Comparison of ENCODE assay signal across 9 mouse cellular contexts in genomic region chr19:46600371-46600770, GRCm38 (mm10). TPM values are rescaled to one million over a fixed set of nuclear protein-coding genes. Genes with fewer than 3 reads are reported as not detected.
DNase-seq lines count a peak whose midpoint lies in the region; ATAC-seq and TF ChIP-seq lines count a peak whose summit lies in the region.
"Had no signal": no experiment of that assay in that cellular context is flagged by ENCODE, and none has a peak within 500 bp of the region (broad histone marks: within the 10 kb centered on the region; RNA-seq: fewer than 3 reads in every experiment).

No protein-coding gene starts in this region.

- peak overlapping the region; percentile 92 for H3K4me3 ChIP-seq in left cerebral cortex, adult 2 months
- H3K4me3 ChIP-seq in embryonic facial prominence, embryonic 10.5 days: peak overlapping the region; percentile 98
- no peak overlapping the region; the same call in 1 of the 2 replicates for H3K4me3 ChIP-seq in hindbrain, embryonic 16.5 days (ENCODE audit: low read length)
- H3K4me3 ChIP-seq in midbrain, postnatal 0 days (ENCODE audit: low read depth, low read length): peak overlapping the region; percentile 88; the same call in 1 of the 2 replicates

- DNase-seq in left cerebral cortex, adult 2 months (ENCODE audit: extremely low spot score in 1 of 2, low spot score in 2 of 2): no peak
- no peak for DNase-seq in left cerebral cortex, adult 18-20 months (ENCODE audit: low spot score in 2 of 2)
- DNase-seq in embryonic facial prominence, embryonic 10.5 days (ENCODE audit: low spot score): no peak
- DNase-seq in midbrain, postnatal 0 days (ENCODE audit: low spot score): no peak
- DNase-seq in thymus, adult 18-20 months: no peak
- DNase-seq in embryo, embryonic 11 days: no peak
- DNase-seq in gastrocnemius, postnatal 4 days (ENCODE audit: low spot score in 2 of 2): no peak
- DNase-seq: thymus, postnatal 14 days had no signal

- H3K4me2 ChIP-seq in hindbrain, embryonic 16.5 days (ENCODE audit: low read length): peak overlapping the region; percentile 97
- H3K4me2 ChIP-seq in midbrain, postnatal 0 days (ENCODE audit: low read depth, low read length, poor library complexity, severe bottlenecking): peak overlapping the region; percentile 88

- H3K27me3 ChIP-seq in embryonic facial prominence, embryonic 10.5 days (replicated peaks; ENCODE audit: low read depth, poor library complexity, severe bottlenecking): no peaks in the 10 kb centered on the region
- no peaks in the 10 kb centered on the region for H3K27me3 ChIP-seq in hindbrain, embryonic 16.5 days (replicated peaks; ENCODE audit: control insufficient read depth, insufficient read depth, low read length)
- H3K27me3 ChIP-seq in midbrain, postnatal 0 days (ENCODE audit: insufficient read depth, low read length): no peaks in the 10 kb centered on the region

- peaks cover 58% of the 10 kb centered on the region for H3K36me3 ChIP-seq in embryonic facial prominence, embryonic 10.5 days (replicated peaks)
- peaks cover 3% of the 10 kb centered on the region; the same call in 1 of the 2 replicates for H3K36me3 ChIP-seq in hindbrain, embryonic 16.5 days (ENCODE audit: control insufficient read depth, insufficient read depth, low read length)
- 0 out of 2 replicates have a peak, but pooled peaks cover 3% of the 10 kb centered on the region for H3K36me3 ChIP-seq in midbrain, postnatal 0 days (ENCODE audit: insufficient read depth, low read length)

- 79% methylated on average over 4 of the region's 4 CpGs for WGBS in embryonic facial prominence, embryonic 10.5 days
- 78% methylated on average over 4 of the region's 4 CpGs for WGBS in hindbrain, embryonic 16.5 days
- WGBS in midbrain, postnatal 0 days: 83% methylated on average over 4 of the region's 4 CpGs

- peaks cover 19% of the 10 kb centered on the region for H3K4me1 ChIP-seq in embryonic facial prominence, embryonic 10.5 days
- peaks cover 15% of the 10 kb centered on the region for H3K4me1 ChIP-seq in hindbrain, embryonic 16.5 days (ENCODE audit: control insufficient read depth, insufficient read depth, low read depth, low read length)
- H3K4me1 ChIP-seq in midbrain, postnatal 0 days (ENCODE audit: insufficient read depth, low read length): no peaks in the 10 kb centered on the region

- TF ChIP-seq CTCF in left cerebral cortex, adult 2 months (IDR thresholded peaks at IDR 0.05): no peak
- TF ChIP-seq CTCF in midbrain, postnatal 0 days (IDR thresholded peaks at IDR 0.05): no peak

- no peak overlapping the region for H3K9ac ChIP-seq in hindbrain, embryonic 16.5 days (ENCODE audit: low read depth, low read length)
- no peak overlapping the region for H3K9ac ChIP-seq in midbrain, postnatal 0 days (replicated peaks; ENCODE audit: low read length, poor library complexity, severe bottlenecking)

- ATAC-seq in hindbrain, embryonic 16.5 days: no peak
- ATAC-seq in midbrain, postnatal 0 days (ENCODE audit: low FRiP score): no peak

- no peak overlapping the region; the same call in 1 of the 2 replicates for H3K27ac ChIP-seq in left cerebral cortex, adult 2 months
- H3K27ac ChIP-seq in embryonic facial prominence, embryonic 10.5 days (replicated peaks): no peak overlapping the region
- H3K27ac ChIP-seq in hindbrain, embryonic 16.5 days (ENCODE audit: low read depth, low read length): no peak overlapping the region
- H3K27ac ChIP-seq in midbrain, postnatal 0 days (ENCODE audit: low read depth, low read length): no peak overlapping the region

- H3K9me3 ChIP-seq in embryonic facial prominence, embryonic 10.5 days: no peaks in the 10 kb centered on the region
- H3K9me3 ChIP-seq in hindbrain, embryonic 16.5 days (ENCODE audit: control insufficient read depth, low read length): no peaks in the 10 kb centered on the region
- no peaks in the 10 kb centered on the region for H3K9me3 ChIP-seq in midbrain, postnatal 0 days (ENCODE audit: low read length)

- intact Hi-C loops in left cerebral cortex, adult 2 months (cut with DNase I): loop anchor here (5.0 kb wide), 1 partner anchor 42 kb away; no protein-coding TSS in a partner anchor

RNA-seq across cellular contexts. Expression of gene Wbp1l, which starts 1.5 kb away (rescaled TPM):
- 10 to 100 TPM; 36.8 to 42.6 TPM for total RNA-seq in left cerebral cortex, adult 2 months (2021)
- 10 to 100 TPM; 34.9 to 37.9 TPM for total RNA-seq in left cerebral cortex, adult 18-20 months (2021)
- 50.8 and 57.3 TPM in 2 replicates for polyA plus RNA-seq in embryonic facial prominence, embryonic 10.5 days (2016; fragmentation: Nextera tagmentation; extraction: Ambion mirVana)
- 32.0 and 40.0 TPM in 2 replicates for polyA plus RNA-seq in hindbrain, embryonic 16.5 days (2015; fragmentation: Nextera tagmentation; extraction: Ambion mirVana)
- 44.2 and 44.8 TPM in 2 replicates for total RNA-seq in midbrain, postnatal 0 days (2014; rRNA removed)
- polyA plus RNA-seq in midbrain, postnatal 0 days (2015; fragmentation: Nextera tagmentation; extraction: Ambion mirVana): 27.1 and 27.8 TPM in 2 replicates
- 10 to 100 TPM; 52.4 to 57.2 TPM for total RNA-seq in gastrocnemius, postnatal 4 days (2021)

RNA-seq across cellular contexts. Expression of gene Sfxn2, which starts 27.2 kb away (rescaled TPM):
- total RNA-seq in left cerebral cortex, adult 2 months (2021): 1 to 10 TPM; 4.6 to 7.4 TPM
- 1 to 10 TPM; 3.5 to 5.6 TPM for total RNA-seq in left cerebral cortex, adult 18-20 months (2021)
- polyA plus RNA-seq in embryonic facial prominence, embryonic 10.5 days (2016; fragmentation: Nextera tagmentation; extraction: Ambion mirVana): 21.0 and 22.6 TPM in 2 replicates
- polyA plus RNA-seq in hindbrain, embryonic 16.5 days (2015; fragmentation: Nextera tagmentation; extraction: Ambion mirVana): 9.9 and 10.5 TPM in 2 replicates
- 5.9 and 6.0 TPM in 2 replicates for total RNA-seq in midbrain, postnatal 0 days (2014; rRNA removed)
- 9.5 and 9.8 TPM in 2 replicates for polyA plus RNA-seq in midbrain, postnatal 0 days (2015; fragmentation: Nextera tagmentation; extraction: Ambion mirVana)
- total RNA-seq in gastrocnemius, postnatal 4 days (2021): 10 to 100 TPM in 1 of 2 experiments, 1 to 10 TPM in 1; 7.8 to 11.2 TPM

RNA-seq across cellular contexts. Expression of gene Arl3, which starts 27.4 kb away (rescaled TPM):
- 100 to 1,000 TPM; 120 to 129 TPM for total RNA-seq in left cerebral cortex, adult 2 months (2021)
- 100 to 1,000 TPM; 122 to 128 TPM for total RNA-seq in left cerebral cortex, adult 18-20 months (2021)
- polyA plus RNA-seq in embryonic facial prominence, embryonic 10.5 days (2016; fragmentation: Nextera tagmentation; extraction: Ambion mirVana): 196 and 200 TPM in 2 replicates
- 211 and 247 TPM in 2 replicates for polyA plus RNA-seq in hindbrain, embryonic 16.5 days (2015; fragmentation: Nextera tagmentation; extraction: Ambion mirVana)
- 94.5 and 109 TPM in 2 replicates for total RNA-seq in midbrain, postnatal 0 days (2014; rRNA removed)
- polyA plus RNA-seq in midbrain, postnatal 0 days (2015; fragmentation: Nextera tagmentation; extraction: Ambion mirVana): 192 and 194 TPM in 2 replicates
- total RNA-seq in gastrocnemius, postnatal 4 days (2021): 10 to 100 TPM; 34.8 to 37.9 TPM
